Mouse (Mus musculus): ENCODE data around the gene Mrps30. TPM values are rescaled to one million over a fixed set of nuclear protein-coding genes. Genes with fewer than 3 reads are reported as not detected.

The Mrps30 gene
- total RNA-seq (2014; fragmentation: Nextera tagmentation) (30.9 and 33.2 TPM in 2 replicates), total RNA-seq (2017) (43.4 and 50.6 TPM in 2 replicates), polyA plus RNA-seq (2012) (33.1 and 47.7 TPM in 2 replicates)

DNA sequence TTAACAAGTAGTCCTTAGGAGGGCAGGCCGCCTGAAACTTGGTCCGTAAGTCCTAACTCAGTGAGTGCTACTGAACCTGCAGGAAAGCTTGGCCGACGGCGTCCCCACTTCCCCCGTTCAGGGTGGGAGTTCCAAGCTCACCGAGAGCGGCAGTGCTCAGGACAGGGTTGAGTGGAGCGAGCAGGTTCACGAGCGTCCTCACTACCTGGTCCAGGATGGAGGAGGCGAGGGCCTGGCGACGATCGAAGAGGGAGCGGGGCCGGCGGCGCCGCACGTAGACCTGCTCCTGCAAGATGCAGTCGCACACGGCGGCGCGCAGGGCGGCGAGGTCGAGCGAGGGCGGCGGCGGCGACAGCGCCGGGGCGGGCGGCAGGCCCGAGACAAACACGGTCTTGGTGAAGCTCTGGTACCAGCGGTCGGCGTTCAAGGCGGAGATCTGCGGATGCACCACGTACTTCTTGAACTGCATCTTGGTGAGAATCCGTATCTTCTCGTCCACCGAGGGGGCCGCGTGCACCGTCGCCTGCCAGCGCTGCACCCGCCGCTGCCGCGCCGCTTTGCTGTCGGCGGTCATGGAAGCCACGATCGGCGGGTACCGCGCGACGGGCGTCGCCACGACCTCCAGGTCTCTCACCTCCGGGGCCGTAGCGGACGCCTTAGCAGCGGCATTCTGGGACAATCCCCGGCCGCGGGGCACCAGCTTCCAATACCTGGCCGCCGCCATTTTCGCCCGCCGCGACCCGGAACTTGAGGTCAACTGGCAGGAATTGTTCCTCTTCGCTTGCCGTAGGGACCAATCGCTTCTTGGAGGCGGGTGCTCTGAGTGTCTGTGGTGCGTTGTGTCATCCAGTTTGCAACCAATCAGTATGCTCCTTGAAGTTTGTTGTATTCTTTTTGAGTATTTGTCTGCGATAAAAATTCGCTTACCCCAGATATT is at the start of gene Mrps30, which contains the start of gene B430218F22Rik:
Gene Mrps30, minus strand, starts transcription at position 742 of the 937 bp plus-strand sequence.
Gene B430218F22Rik, plus strand, starts transcription at position 120 of the 937 bp plus-strand sequence.
- peak within 1 kb of the TSS; percentile 98 for H3K4me3 ChIP-seq (ENCODE audit: low read depth, low read length)
- H3K27me3 ChIP-seq (ENCODE audit: insufficient read depth, low read length), result no peaks in the 10 kb centered on the region
- no peaks in the 10 kb centered on the region for H3K9me3 ChIP-seq (replicated peaks)
- DNase-seq (ENCODE audit: low spot score) (peak; percentile 77), ATAC-seq (ENCODE audit: extremely low read depth, insufficient number of reproducible peaks, low FRiP score, poor library complexity, severe bottlenecking) (peak; percentile 97)
- H3K36me3 ChIP-seq (replicated peaks), result peaks cover 32% of the 10 kb centered on the region
- peaks cover 12% of the 10 kb centered on the region for H3K4me1 ChIP-seq (ENCODE audit: insufficient read depth, low read depth, low read length)
- TF ChIP-seq GATA1 (IDR thresholded peaks at IDR 0.05; ENCODE audit: borderline replicate concordance, low read length) (no peak), TAL1 (conservative IDR thresholded peaks at IDR 0.05; ENCODE audit: low read depth, low read length) (no peak), POLR2AphosphoS5 (IDR thresholded peaks at IDR 0.05; ENCODE audit: insufficient replicate concordance, low read depth, low read length) (no peak), GATA2 (IDR thresholded peaks at IDR 0.05; ENCODE audit: borderline replicate concordance, low read depth, low read length) (no peak), CTCF (IDR thresholded peaks at IDR 0.05; ENCODE audit: low read depth, low read length) (no peak)

DNA sequence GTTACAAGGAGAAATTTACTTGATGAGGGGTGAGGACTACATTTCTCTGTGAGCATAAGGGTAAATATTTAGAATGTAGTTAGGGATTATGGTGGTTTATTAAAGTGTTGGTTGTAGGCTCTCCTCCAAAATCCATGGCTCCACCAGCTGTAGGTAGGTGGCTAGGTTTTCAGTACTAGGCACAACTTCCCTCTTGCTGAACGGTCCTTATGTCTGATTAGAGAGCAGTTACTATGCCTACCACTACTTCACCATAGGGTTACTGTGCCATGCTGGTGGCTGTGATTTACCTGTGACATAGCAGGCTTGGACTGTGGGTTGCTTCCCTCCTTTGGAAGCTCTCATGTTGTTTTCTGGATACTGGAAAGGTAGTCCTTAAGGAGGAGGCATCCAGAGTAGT is 33.8 kb upstream of the Mrps30 start:
- no peak overlapping the region for H3K4me3 ChIP-seq (ENCODE audit: low read depth, low read length)
- no peaks in the 10 kb centered on the region for H3K36me3 ChIP-seq (replicated peaks)
- H3K27me3 ChIP-seq (ENCODE audit: insufficient read depth, low read length), result peaks cover 5% of the 10 kb centered on the region
- peaks cover 2% of the 10 kb centered on the region for H3K4me1 ChIP-seq (ENCODE audit: insufficient read depth, low read depth, low read length)
- ATAC-seq (ENCODE audit: extremely low read depth, insufficient number of reproducible peaks, low FRiP score, poor library complexity, severe bottlenecking), result no peak; the same call in 1 of the 2 replicates
- H3K9me3 ChIP-seq (replicated peaks), result no peaks in the 10 kb centered on the region
- no peak for DNase-seq (ENCODE audit: low spot score)
- no peak for TF ChIP-seq GATA1 (IDR thresholded peaks at IDR 0.05; ENCODE audit: borderline replicate concordance, low read length)
- no peak for TF ChIP-seq CTCF (IDR thresholded peaks at IDR 0.05; ENCODE audit: low read depth, low read length)
- TF ChIP-seq GATA2 (IDR thresholded peaks at IDR 0.05; ENCODE audit: borderline replicate concordance, low read depth, low read length), result no peak
- no peak for TF ChIP-seq POLR2AphosphoS5 (IDR thresholded peaks at IDR 0.05; ENCODE audit: insufficient replicate concordance, low read depth, low read length)
- no peak for TF ChIP-seq TAL1 (conservative IDR thresholded peaks at IDR 0.05; ENCODE audit: low read depth, low read length)

DNA sequence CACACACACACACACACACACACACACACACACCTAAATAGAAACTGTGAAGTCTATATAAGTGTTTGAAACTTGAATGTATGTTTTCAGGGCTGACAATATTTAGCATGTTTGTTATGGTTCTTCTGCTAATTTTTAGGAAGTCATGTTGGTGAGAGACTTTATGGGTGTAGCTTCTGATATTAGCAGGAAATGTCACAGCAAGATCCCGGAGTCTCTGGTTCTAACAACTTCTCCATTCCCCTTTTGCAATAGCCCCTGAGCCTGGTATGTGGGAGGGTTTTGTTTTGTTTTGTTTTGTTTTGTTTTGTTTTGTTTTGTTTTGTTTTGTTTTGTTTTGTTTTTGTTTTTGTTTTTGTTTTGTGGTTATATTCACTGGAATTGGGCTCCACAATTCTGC is 33.4 kb upstream of the Mrps30 start:
- Histone ChIP-seq H3K36me3 (replicated peaks) (no peaks in the 10 kb centered on the region), H3K4me1 (ENCODE audit: insufficient read depth, low read depth, low read length) (peaks cover 2% of the 10 kb centered on the region), H3K9me3 (replicated peaks) (no peaks in the 10 kb centered on the region), H3K27me3 (ENCODE audit: insufficient read depth, low read length) (peaks cover 5% of the 10 kb centered on the region), H3K4me3 (ENCODE audit: low read depth, low read length) (no peak overlapping the region)
- TF ChIP-seq GATA2 (IDR thresholded peaks at IDR 0.05; ENCODE audit: borderline replicate concordance, low read depth, low read length) (no peak), CTCF (IDR thresholded peaks at IDR 0.05; ENCODE audit: low read depth, low read length) (no peak), POLR2AphosphoS5 (IDR thresholded peaks at IDR 0.05; ENCODE audit: insufficient replicate concordance, low read depth, low read length) (no peak), TAL1 (conservative IDR thresholded peaks at IDR 0.05; ENCODE audit: low read depth, low read length) (no peak), GATA1 (IDR thresholded peaks at IDR 0.05; ENCODE audit: borderline replicate concordance, low read length) (no peak)
- ATAC-seq (ENCODE audit: extremely low read depth, insufficient number of reproducible peaks, low FRiP score, poor library complexity, severe bottlenecking), result no peak
- no peak for DNase-seq (ENCODE audit: low spot score)

DNA sequence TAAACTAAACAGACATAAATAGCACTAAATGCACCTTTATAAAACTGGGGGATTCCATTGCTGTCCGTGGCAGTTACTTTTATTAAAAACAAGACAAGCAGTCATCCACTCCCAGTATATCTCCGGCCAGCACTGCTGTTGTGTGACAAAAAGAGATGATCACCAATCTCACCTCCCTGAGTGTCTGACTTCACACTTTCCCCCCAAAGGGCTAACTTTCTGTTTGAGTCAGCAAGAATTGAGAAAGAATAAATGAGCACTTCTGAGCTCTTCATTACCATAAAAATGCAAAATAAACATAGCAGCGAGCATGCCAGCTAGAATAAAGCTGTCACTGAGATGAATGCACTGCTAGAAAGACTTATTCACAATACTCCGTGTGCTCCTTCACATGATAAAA is 31.1 kb upstream of the Mrps30 start:
- DNase-seq (ENCODE audit: low spot score) (no peak), ATAC-seq (ENCODE audit: extremely low read depth, insufficient number of reproducible peaks, low FRiP score, poor library complexity, severe bottlenecking) (no peak)
- H3K9me3 ChIP-seq (replicated peaks), result no peaks in the 10 kb centered on the region
- TF ChIP-seq POLR2AphosphoS5 (IDR thresholded peaks at IDR 0.05; ENCODE audit: insufficient replicate concordance, low read depth, low read length) (no peak), CTCF (IDR thresholded peaks at IDR 0.05; ENCODE audit: low read depth, low read length) (no peak), TAL1 (conservative IDR thresholded peaks at IDR 0.05; ENCODE audit: low read depth, low read length) (no peak), GATA1 (IDR thresholded peaks at IDR 0.05; ENCODE audit: borderline replicate concordance, low read length) (no peak)
- no peak overlapping the region for H3K4me3 ChIP-seq (ENCODE audit: low read depth, low read length)
- H3K4me1 ChIP-seq (ENCODE audit: insufficient read depth, low read depth, low read length), result peaks cover 2% of the 10 kb centered on the region
- H3K27me3 ChIP-seq (ENCODE audit: insufficient read depth, low read length), result peaks cover 9% of the 10 kb centered on the region
- no peaks in the 10 kb centered on the region for H3K36me3 ChIP-seq (replicated peaks)

DNA sequence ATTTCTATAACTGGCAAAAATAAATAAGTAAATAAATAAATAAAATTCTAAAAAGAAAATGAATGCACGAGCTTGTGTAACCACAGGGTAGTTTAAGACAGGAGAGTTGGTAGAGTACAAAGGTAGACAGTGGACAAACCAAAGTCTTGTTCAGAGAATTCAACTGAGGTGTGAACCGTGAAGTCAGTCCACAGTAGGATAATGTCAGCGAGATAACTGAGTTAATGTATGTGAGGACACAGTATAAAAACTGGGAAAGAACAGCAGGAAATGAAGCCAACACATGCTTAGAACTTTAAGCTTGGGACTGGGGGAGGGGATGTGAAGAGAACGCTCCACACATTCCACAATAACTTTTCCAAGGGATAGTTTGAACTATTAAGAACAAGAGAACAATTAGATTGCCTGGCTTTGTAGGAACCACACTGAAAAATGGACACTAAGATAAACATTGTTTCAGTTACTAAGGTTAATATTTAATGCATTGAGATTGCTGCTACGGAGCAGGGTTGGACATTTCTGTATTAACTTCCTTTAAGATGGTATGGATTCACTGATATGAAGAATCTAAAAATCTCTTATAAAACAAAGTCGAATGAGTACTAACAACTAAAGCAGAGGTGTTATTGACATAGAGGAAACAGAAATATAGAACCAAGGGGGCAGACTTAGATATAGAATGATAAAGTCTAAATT is 24.4 kb upstream of the Mrps30 start:
- Histone ChIP-seq H3K27me3 (ENCODE audit: insufficient read depth, low read length) (peaks cover 4% of the 10 kb centered on the region; the same call in 1 of the 2 replicates), H3K9me3 (replicated peaks) (no peaks in the 10 kb centered on the region), H3K36me3 (replicated peaks) (no peaks in the 10 kb centered on the region), H3K4me1 (ENCODE audit: insufficient read depth, low read depth, low read length) (no peaks in the 10 kb centered on the region), H3K4me3 (ENCODE audit: low read depth, low read length) (no peak overlapping the region)
- DNase-seq (ENCODE audit: low spot score) (no peak), ATAC-seq (ENCODE audit: extremely low read depth, insufficient number of reproducible peaks, low FRiP score, poor library complexity, severe bottlenecking) (no peak)
- no peak for TF ChIP-seq POLR2AphosphoS5 (IDR thresholded peaks at IDR 0.05; ENCODE audit: insufficient replicate concordance, low read depth, low read length)
- TF ChIP-seq TAL1 (conservative IDR thresholded peaks at IDR 0.05; ENCODE audit: low read depth, low read length), result no peak
- TF ChIP-seq CTCF (IDR thresholded peaks at IDR 0.05; ENCODE audit: low read depth, low read length), result no peak
- no peak for TF ChIP-seq GATA1 (IDR thresholded peaks at IDR 0.05; ENCODE audit: borderline replicate concordance, low read length)
- no peak for TF ChIP-seq GATA2 (IDR thresholded peaks at IDR 0.05; ENCODE audit: borderline replicate concordance, low read depth, low read length)

DNA sequence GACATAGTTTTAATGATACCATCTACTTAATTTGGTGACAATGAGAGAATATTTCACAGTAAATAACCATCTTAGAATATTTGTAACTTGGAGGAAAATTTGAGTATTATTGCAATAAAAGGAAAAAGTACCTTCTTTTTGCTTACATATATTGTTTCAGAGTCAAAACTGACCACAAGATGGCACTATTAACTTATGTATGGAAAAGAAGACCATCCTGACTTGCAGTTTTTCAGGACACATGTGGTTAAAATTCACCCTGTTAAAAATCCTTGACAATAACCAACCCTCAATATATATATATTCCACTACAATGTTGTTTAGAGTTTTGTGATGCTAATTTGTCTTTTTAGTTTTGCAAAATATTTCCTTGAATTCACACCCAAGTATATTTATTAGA is 16.5 kb upstream of the Mrps30 start:
- Histone ChIP-seq H3K9me3 (replicated peaks) (no peaks in the 10 kb centered on the region), H3K27me3 (ENCODE audit: insufficient read depth, low read length) (no peaks in the 10 kb centered on the region), H3K36me3 (replicated peaks) (no peaks in the 10 kb centered on the region), H3K4me1 (ENCODE audit: insufficient read depth, low read depth, low read length) (no peaks in the 10 kb centered on the region), H3K4me3 (ENCODE audit: low read depth, low read length) (no peak overlapping the region)
- ATAC-seq (ENCODE audit: extremely low read depth, insufficient number of reproducible peaks, low FRiP score, poor library complexity, severe bottlenecking) (peak; percentile 45; the same call in 1 of the 2 replicates), DNase-seq (ENCODE audit: low spot score) (no peak)
- no peak for TF ChIP-seq POLR2AphosphoS5 (IDR thresholded peaks at IDR 0.05; ENCODE audit: insufficient replicate concordance, low read depth, low read length)
- TF ChIP-seq TAL1 (conservative IDR thresholded peaks at IDR 0.05; ENCODE audit: low read depth, low read length), result no peak
- no peak for TF ChIP-seq GATA2 (IDR thresholded peaks at IDR 0.05; ENCODE audit: borderline replicate concordance, low read depth, low read length)
- TF ChIP-seq GATA1 (IDR thresholded peaks at IDR 0.05; ENCODE audit: borderline replicate concordance, low read length), result no peak
- TF ChIP-seq CTCF (IDR thresholded peaks at IDR 0.05; ENCODE audit: low read depth, low read length), result no peak
